Mouse (Mus musculus) testis, adult 2 months (tissue): ENCODE measurements around the gene Tead2. TPM values are rescaled to one million over a fixed set of nuclear protein-coding genes. Genes with fewer than 3 reads are reported as not detected.

Experiments
- H3K27ac ChIP-seq: fragments of 200-500 bp; 2 replicates; pipeline ENCODE4 v1.5.1; 2012; ENCODE audit warnings: low read depth, low read length; ENCODE audit not compliant: control insufficient read depth, insufficient read depth
- H3K27me3 ChIP-seq: fragments of 200-500 bp; 2 replicates; pipeline ENCODE4 v1.6.1; 2012; ENCODE audit warnings: mild to moderate bottlenecking, low read length, moderate library complexity; ENCODE audit not compliant: control insufficient read depth, insufficient read depth
- H3K36me3 ChIP-seq: fragments of 200-500 bp; 2 replicates; pipeline ENCODE4 v1.6.1; 2012; ENCODE audit warnings: mild to moderate bottlenecking, low read length; ENCODE audit not compliant: control insufficient read depth, insufficient read depth
- H3K4me1 ChIP-seq: fragments of 200-500 bp; 2 replicates; pipeline ENCODE4 v1.6.1; 2012; ENCODE audit warnings: low read length; ENCODE audit not compliant: control insufficient read depth, insufficient read depth
- H3K4me3 ChIP-seq: fragments of 200-500 bp; 2 replicates; pipeline ENCODE4 v1.5.1; 2012; ENCODE audit warnings: low read depth, mild to moderate bottlenecking, low read length, moderate library complexity, mixed read lengths; ENCODE audit not compliant: control insufficient read depth
- CTCF ChIP-seq: fragments of 200-500 bp; IDR thresholded peaks from 2 replicates; pipeline ENCODE4 v1.5.1; 2012; ENCODE audit warnings: low read depth, mild to moderate bottlenecking, inconsistent platforms, low read length, moderate library complexity; ENCODE audit not compliant: control insufficient read depth, insufficient read depth, insufficient replicate concordance
- POLR2A ChIP-seq: fragments of 200-500 bp; IDR thresholded peaks from 2 replicates; pipeline ENCODE4 v1.6.1; 2012; ENCODE audit warnings: low read depth, mild to moderate bottlenecking, inconsistent platforms, low read length, moderate library complexity; ENCODE audit not compliant: control insufficient read depth
- polyA plus RNA-seq: library from polyadenylated mRNA; depleted of rRNA; stranded (reverse); fragments of >200 nt; gene quantifications from 2 replicates; pipeline ENCODE4 v1.2.3, GENCODE M21; 2012

The Tead2 gene
- polyA plus RNA-seq, 1 experiment, result 60.2 TPM

DNA sequence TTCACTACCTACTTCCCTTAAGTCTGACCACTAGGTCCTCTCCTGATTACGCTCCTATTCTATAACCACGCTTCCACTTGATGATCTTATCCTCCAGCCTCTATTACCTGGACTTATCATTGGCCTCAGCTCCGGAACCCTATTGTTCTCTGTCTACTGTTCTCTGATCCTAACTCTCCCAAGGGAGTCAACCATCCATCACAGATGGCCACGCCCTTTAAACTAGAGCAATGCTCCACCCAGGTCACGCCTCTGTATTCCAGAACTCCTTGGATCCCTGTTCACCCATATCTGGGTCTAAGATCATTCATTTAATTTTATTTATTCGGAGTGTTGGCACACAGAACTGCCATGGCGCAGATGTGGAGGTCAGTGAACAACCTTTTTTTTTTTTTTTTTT, 3.2 kb upstream of the Tead2 start:
- Histone ChIP-seq H3K4me1 (peaks cover 12% of the 10 kb centered on the region), H3K27ac (peak overlapping the region; percentile 97), H3K27me3 (no peaks in the 10 kb centered on the region), H3K4me3 (peak overlapping the region; percentile 93), H3K36me3 (peaks cover 7% of the 10 kb centered on the region)
- TF ChIP-seq POLR2A (no peak), CTCF (no peak)

DNA sequence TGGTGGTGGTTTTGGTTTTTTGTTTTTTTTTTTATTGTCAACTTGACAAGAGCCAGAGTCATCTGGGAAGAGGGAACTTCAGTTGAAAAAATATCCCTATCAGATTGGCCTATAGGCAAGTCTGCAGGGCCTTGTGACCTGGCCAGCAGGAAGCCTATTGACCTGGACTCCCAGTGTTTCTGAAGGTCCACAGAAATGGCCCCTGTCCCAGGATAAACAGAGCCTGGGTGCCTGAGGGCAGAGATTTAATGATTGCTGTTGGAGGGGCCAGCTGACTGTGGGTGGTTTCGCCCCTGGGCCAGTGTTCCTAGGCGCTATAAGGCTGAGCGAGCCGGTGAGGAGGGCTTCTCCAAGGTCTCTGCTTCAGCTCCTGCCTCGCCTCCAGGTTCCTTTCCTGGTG, 1.8 kb upstream of the Tead2 start:
- H3K27me3 ChIP-seq, result no peaks in the 10 kb centered on the region
- TF ChIP-seq CTCF (no peak), POLR2A (no peak)

DNA sequence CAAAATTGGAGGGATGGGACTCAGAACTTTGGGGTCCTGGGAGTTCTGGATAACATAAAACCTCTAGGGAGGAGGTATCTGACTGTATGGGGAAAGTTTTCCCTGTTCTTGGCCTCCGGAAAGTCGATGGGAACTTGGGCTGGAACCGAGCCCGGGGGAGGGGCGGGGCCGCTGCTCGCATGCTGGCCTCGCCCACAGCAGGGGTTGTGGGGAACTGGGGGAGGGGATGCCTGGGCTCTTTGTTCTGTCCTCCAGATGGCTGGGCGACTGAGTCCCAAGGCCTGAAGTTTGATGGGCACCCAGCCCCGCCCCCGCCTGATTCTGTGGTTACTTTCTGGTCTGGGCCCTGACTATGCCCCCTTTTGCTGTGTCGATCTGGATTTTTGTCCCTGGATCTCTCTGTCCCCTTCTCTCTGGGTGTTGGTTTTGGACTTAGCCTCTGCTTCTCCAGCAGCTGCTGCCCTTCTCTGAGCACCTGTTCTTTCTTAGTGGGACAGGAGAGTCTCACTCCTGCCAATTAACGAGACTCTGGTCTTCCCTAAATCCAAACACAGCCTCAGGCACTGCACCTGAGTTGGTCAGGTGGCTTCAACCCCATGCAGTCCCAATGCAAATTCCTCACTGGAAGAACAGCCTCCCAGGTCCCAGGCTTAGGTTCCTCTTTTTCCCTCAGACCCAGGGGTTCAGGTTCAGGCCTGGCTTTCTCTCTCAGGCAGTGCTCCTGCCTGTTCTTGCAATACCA, 1.1 kb downstream of the Tead2 start:
- Histone ChIP-seq H3K27ac (no peak overlapping the region), H3K4me1 (peaks cover 12% of the 10 kb centered on the region), H3K4me3 (peak overlapping the region; percentile 80), H3K27me3 (no peaks in the 10 kb centered on the region), H3K36me3 (no peaks in the 10 kb centered on the region)
- TF ChIP-seq POLR2A, result no peak
- no peak for TF ChIP-seq CTCF

More for the DNA sequence above, 1.8 kb upstream of the Tead2 start:
- H3K36me3 ChIP-seq, result peaks cover 7% of the 10 kb centered on the region
- H3K4me3 ChIP-seq, result peak overlapping the region; percentile 93
- H3K4me1 ChIP-seq, result peaks cover 12% of the 10 kb centered on the region
- no peak overlapping the region for H3K27ac ChIP-seq

DNA sequence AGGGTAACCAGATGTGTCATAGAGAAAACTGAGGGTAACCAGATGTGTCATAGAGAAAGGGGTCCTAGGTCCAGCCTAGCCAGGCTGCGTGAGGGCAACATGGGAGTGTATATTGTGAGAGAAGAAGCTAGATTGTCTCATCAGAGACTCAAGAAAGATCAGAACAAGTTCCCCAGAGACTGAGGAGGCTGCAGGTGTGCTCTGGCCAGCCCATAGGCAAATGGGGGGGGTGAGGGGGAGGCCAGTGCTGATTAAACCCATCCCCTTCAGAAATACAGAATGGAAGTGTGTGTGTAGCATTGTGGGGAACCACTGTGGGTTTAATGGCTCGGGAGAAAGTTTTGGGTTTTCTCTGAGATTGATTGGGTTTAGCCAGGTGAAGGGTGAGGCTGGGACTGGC, 6.1 kb downstream of the Tead2 start:
- Histone ChIP-seq H3K27ac (no peak overlapping the region), H3K27me3 (no peaks in the 10 kb centered on the region), H3K36me3 (no peaks in the 10 kb centered on the region), H3K4me1 (peaks cover 7% of the 10 kb centered on the region), H3K4me3 (peak overlapping the region; percentile 59)
- TF ChIP-seq POLR2A (no peak), CTCF (no peak)

DNA sequence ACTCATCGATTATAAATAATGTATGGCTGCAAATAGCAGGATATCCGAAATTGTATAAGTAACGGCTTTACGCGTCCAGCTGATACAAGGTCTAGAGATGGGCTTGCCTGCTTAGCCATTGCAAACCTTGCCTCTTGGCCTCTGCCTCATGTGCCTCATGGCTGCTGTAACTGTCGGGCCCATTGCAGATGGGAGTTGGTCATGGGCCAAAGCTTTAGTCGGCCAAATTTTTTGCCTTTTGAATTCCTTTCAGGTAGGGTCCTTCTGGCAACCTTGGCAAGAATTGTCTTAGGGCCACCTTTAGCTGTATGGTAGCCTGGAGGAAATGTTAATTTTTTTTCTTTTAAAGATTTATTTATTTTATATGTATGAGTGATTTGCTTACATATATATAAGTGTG, 9.3 kb downstream of the Tead2 start:
- H3K27me3 ChIP-seq, result no peaks in the 10 kb centered on the region
- peaks cover 2% of the 10 kb centered on the region for H3K4me1 ChIP-seq
- no peak overlapping the region for H3K4me3 ChIP-seq
- TF ChIP-seq POLR2A (no peak), CTCF (no peak)
- H3K27ac ChIP-seq, result no peak overlapping the region
- no peaks in the 10 kb centered on the region for H3K36me3 ChIP-seq

GRCm38 (mm10) chr7:45226421-45226820, 10.9 kb downstream of the Tead2 start:
- TF ChIP-seq POLR2A, result no peak
- no peak for TF ChIP-seq CTCF
- H3K27ac ChIP-seq, result no peak overlapping the region
- no peaks in the 10 kb centered on the region for H3K36me3 ChIP-seq
- no peaks in the 10 kb centered on the region for H3K27me3 ChIP-seq
- H3K4me3 ChIP-seq, result no peak overlapping the region
- H3K4me1 ChIP-seq, result no peaks in the 10 kb centered on the region

DNA sequence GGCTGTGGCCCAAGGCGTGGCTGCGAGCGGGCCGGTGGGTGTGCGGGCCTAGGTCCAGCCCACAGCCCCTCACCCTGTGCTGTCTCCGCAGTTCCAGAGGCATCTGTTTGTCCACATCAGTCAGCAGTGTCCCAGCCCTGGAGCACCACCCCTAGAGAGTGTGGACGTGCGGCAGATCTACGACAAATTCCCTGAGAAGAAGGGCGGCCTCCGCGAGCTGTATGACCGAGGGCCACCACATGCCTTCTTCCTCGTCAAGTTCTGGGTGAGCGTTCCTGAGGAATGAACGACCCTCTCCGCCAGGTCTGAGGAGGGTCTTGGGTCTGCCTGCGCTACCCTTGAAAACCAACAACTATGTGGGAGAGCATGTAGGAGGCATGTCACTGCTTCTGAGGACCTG, 13.0 kb downstream of the Tead2 start:
- Histone ChIP-seq H3K27me3 (no peaks in the 10 kb centered on the region), H3K36me3 (no peaks in the 10 kb centered on the region), H3K27ac (no peak overlapping the region), H3K4me3 (no peak overlapping the region), H3K4me1 (peaks cover under 1% of the 10 kb centered on the region)
- TF ChIP-seq POLR2A, result no peak
- TF ChIP-seq CTCF, result no peak
